Mouse (Mus musculus) small intestine, adult 2 months (tissue): Measurements from ENCODE around the gene Gm1043.

Source experiments
- CTCF ChIP-seq: fragments of 200-500 bp; IDR thresholded peaks from 2 replicates; pipeline ENCODE4 v1.5.1; 2012; ENCODE audit warnings: low read depth, mild to moderate bottlenecking, control low read depth, inconsistent platforms, low read length, moderate library complexity, mixed read lengths; ENCODE audit not compliant: insufficient replicate concordance, insufficient read length; ENCODE audit errors: extremely low read depth
- POLR2A ChIP-seq: fragments of 200-500 bp; IDR thresholded peaks from 2 replicates; pipeline ENCODE4 v1.6.1; 2012; ENCODE audit warnings: low read depth, mild to moderate bottlenecking, control low read depth, inconsistent platforms, low read length, moderate library complexity

- TF ChIP-seq CTCF (peak; percentile 94), POLR2A (no peak)
Observed at GRCm38 (mm10) chr5:37109280-37109849, 24.2 kb downstream of the Gm1043 start.
